Mouse (Mus musculus): Measurements from ENCODE around the gene Pik3cg.

- TF ChIP-seq CTCF (IDR thresholded peaks at IDR 0.05; ENCODE audit: control insufficient read depth, insufficient read depth, insufficient replicate concordance, low read depth, low read length), result no peak
- TF ChIP-seq POLR2A (IDR thresholded peaks at IDR 0.05; ENCODE audit: control insufficient read depth, low read depth, low read length), result no peak
Observed at GRCm38 (mm10) chr12:32202583-32202982, 5.9 kb downstream of the Pik3cg start.

All from testis, adult 2 months (tissue).